Mouse (Mus musculus) liver, adult 2 months (tissue): ENCODE data around the gene Cnpy3.

Experiments
- CTCF ChIP-seq: fragments of 200-500 bp; IDR thresholded peaks from 2 replicates; pipeline ENCODE4 v1.5.1; 2011; ENCODE audit warnings: low read depth, low read length, control low read depth
- POLR2A ChIP-seq: fragments of 200-500 bp; IDR thresholded peaks from 2 replicates; pipeline ENCODE4 v1.6.1; 2011; ENCODE audit warnings: low read length, control low read depth; ENCODE audit not compliant: insufficient read depth; ENCODE audit errors: extremely low read depth

DNA sequence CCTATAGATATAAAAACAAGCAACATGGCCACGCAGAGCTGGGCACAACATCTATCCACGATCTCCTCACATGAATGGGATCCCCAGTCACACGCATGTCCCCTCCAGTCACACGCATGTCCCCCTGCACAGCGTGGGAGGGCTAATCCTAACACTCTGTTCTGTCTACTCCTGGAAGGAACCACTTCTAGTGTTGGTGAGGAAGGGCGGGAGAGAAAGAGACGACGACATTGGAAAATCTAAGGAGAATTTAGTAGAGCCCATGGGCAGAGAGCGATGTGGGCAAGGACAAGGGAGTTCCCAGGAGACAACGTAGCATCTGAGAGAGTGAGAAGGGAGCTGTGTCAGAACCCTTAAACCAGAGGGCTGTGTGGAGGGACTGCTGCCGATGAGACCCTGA, 18.5 kb upstream of the Cnpy3 start:
- TF ChIP-seq CTCF (no peak), POLR2A (no peak)
